Mouse (Mus musculus): ENCODE measurements at regions not wholly inside any gene's neighbourhood (a gene's known extent, or its start where the extent isn't known, plus 50 kb on each side); places are given as distances from the start of the nearest gene placed in this dataset.
"Not testable (repeated sequence)": the region's sequence is repeated elsewhere in the genome, so short reads cannot be mapped to it uniquely, and the experiment has no call there.

DNA sequence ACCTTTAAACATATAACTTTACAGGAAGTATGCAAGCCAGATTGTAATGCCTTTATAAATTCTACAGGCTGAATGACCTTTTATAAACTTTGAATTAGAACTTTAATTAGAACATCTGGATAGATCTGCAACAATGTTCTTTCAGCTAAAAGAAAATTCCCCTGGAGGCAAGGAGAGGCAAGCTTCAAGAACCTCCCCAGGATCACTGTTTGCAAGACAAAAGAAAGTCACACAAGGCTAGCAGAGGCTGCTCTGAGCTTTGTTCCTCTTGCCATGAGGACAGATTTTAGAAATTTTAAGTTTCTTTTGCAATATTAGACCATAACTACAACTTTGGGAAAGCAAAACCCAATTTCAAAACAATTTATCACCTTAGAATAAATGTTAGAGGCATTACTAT is 278.0 kb upstream of the 5730507C01Rik start:
- not testable (repeated sequence) for TF ChIP-seq CTCF (IDR thresholded peaks at IDR 0.05); POLR2A (IDR thresholded peaks at IDR 0.05; ENCODE audit: insufficient read depth, low read depth, low read length)
